Mouse (Mus musculus) adrenal gland, adult 8-10 months (tissue): ENCODE data around the gene Ankmy1. TPM values are rescaled to one million over a fixed set of nuclear protein-coding genes. Genes with fewer than 3 reads are reported as not detected.

ENCODE experiments used
- DNase-seq: peaks from one replicate; pipeline ENCODE4 v3.0.0; 2022
- total RNA-seq, 4 experiments: library from RNA; stranded (reverse); gene quantifications; 2 replicates each; pipeline ENCODE4 v1.2.4; 2022

Gene Ankmy1
- total RNA-seq = 1 to 10 TPM; 1.0 to 1.9 (median 1.3) TPM

GRCm38 (mm10) chr1:92902786-92903185 is at the start of gene Ankmy1:
TSS of gene Ankmy1 (minus strand) at chr1:92902906.
- peak; percentile 63 for DNase-seq

- no peak for DNase-seq
Measured at GRCm38 (mm10) chr1:92950607-92951006, 47.9 kb upstream of the Ankmy1 start, which contains the start of gene Gpr35. TSS of gene Gpr35 (plus strand) at chr1:92950865.

- no peak for DNase-seq
Measured at GRCm38 (mm10) chr1:92949426-92949825, 46.7 kb upstream of the Ankmy1 start.

GRCm38 (mm10) chr1:92947966-92948365 is 45.3 kb upstream of the Ankmy1 start:
- DNase-seq = no peak

- DNase-seq = no peak
Measured at GRCm38 (mm10) chr1:92943219-92943989, 40.7 kb upstream of the Ankmy1 start.

GRCm38 (mm10) chr1:92939746-92940145 is 37.0 kb upstream of the Ankmy1 start:
- DNase-seq = no peak

GRCm38 (mm10) chr1:92937797-92938196 is 35.1 kb upstream of the Ankmy1 start:
- no peak for DNase-seq

- no peak for DNase-seq
Measured at GRCm38 (mm10) chr1:92936467-92936866, 33.8 kb upstream of the Ankmy1 start.

GRCm38 (mm10) chr1:92935977-92936376 is 33.3 kb upstream of the Ankmy1 start:
- no peak for DNase-seq

- DNase-seq = peak; percentile 46
Measured at GRCm38 (mm10) chr1:92935054-92935962, 32.6 kb upstream of the Ankmy1 start.

- DNase-seq = peak; percentile 92
Measured at GRCm38 (mm10) chr1:92934182-92934827, 31.6 kb upstream of the Ankmy1 start, which contains the start of gene Capn10. TSS of gene Capn10 (plus strand) at chr1:92934376.

GRCm38 (mm10) chr1:92933611-92934010 is 30.9 kb upstream of the Ankmy1 start:
- no peak for DNase-seq

- DNase-seq = no peak
Measured at GRCm38 (mm10) chr1:92930171-92930706, 27.5 kb upstream of the Ankmy1 start.

- no peak for DNase-seq
Measured at GRCm38 (mm10) chr1:92921496-92921895, 18.8 kb upstream of the Ankmy1 start.

GRCm38 (mm10) chr1:92920474-92921200 is 17.9 kb upstream of the Ankmy1 start:
- no peak for DNase-seq

- DNase-seq = no peak
Measured at GRCm38 (mm10) chr1:92919775-92920174, 17.1 kb upstream of the Ankmy1 start.

- DNase-seq = no peak
Measured at GRCm38 (mm10) chr1:92919151-92919550, 16.4 kb upstream of the Ankmy1 start.

GRCm38 (mm10) chr1:92916725-92917124 is 14.0 kb upstream of the Ankmy1 start:
- DNase-seq = no peak

GRCm38 (mm10) chr1:92914993-92915392 is 12.3 kb upstream of the Ankmy1 start:
- DNase-seq = no peak

GRCm38 (mm10) chr1:92914239-92914638 is 11.5 kb upstream of the Ankmy1 start:
- no peak for DNase-seq

- no peak for DNase-seq
Measured at GRCm38 (mm10) chr1:92912286-92912685, 9.6 kb upstream of the Ankmy1 start.

- DNase-seq = no peak
Measured at GRCm38 (mm10) chr1:92911721-92912138, 9.0 kb upstream of the Ankmy1 start.
